Mouse (Mus musculus) left cerebral cortex, postnatal 14 days (tissue): ENCODE measurements around the gene Elmsan1. TPM values are rescaled to one million over a fixed set of nuclear protein-coding genes. Genes with fewer than 3 reads are reported as not detected.

Experiments
- DNase-seq, 2 experiments: peaks; one replicate each; pipeline ENCODE4 v3.0.0; 2021 to 2022; ENCODE audit warnings: low spot score in 2 of 2, mixed read lengths in 1 of 2
- intact Hi-C: fragments of 180-260 bp; cut with DNase I; formaldehyde crosslinking; loops from one replicate; pipeline ENCODE4 v1.15.1; 2025
- total RNA-seq, 2 experiments: library from RNA; stranded (reverse); gene quantifications; 2 replicates each; pipeline ENCODE4 v1.2.3; 2021

The Elmsan1 gene
- total RNA-seq, 2 experiments from 2014 or later, result 12.6 to 18.6 TPM

DNA sequence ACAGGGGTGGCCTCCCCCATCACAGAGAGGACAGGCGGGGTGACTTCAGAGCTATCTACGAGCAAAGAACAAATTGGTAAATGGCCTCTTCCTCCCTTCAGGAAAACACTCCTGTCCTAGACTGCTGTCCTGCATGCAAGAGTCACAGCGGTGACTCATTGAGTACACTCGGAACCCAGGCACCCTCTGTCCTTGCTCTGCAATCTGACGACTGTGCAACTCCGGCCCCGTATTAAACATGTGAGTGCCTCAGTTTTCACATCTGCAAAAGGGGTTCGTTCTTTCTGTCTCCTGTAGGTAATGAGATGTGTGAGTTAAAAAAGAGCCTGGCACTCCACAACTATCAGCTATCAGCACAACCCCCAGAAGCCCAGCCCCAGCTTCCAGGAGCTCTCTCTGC is 58.2 kb downstream of the Elmsan1 start:
- intact Hi-C loops, result loop anchor here (2.0 kb wide), 1 partner anchor 88 kb away; no protein-coding TSS in a partner anchor
- DNase-seq, result no peak

DNA sequence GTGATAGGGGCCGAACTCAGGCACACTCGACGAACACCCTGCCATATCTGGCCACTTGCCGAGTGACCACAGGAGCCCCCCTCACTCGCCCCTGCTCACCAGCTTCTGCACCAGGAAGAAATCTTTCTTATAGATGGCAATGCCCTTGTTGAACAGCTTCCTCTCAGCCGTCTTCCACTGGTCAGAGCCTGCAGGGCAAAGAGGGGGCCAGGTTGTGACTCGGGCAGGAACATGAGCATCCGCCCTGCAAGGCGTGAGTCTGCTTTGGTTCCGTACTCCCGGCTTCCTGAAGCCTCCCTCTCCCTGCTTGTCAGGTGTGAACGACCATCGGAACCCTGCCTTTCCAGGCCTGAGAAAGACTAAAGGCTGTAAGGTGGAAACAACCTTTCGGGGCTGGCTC is 60.5 kb downstream of the Elmsan1 start:
- no peak for DNase-seq
- intact Hi-C loops, result no loop called here

DNA sequence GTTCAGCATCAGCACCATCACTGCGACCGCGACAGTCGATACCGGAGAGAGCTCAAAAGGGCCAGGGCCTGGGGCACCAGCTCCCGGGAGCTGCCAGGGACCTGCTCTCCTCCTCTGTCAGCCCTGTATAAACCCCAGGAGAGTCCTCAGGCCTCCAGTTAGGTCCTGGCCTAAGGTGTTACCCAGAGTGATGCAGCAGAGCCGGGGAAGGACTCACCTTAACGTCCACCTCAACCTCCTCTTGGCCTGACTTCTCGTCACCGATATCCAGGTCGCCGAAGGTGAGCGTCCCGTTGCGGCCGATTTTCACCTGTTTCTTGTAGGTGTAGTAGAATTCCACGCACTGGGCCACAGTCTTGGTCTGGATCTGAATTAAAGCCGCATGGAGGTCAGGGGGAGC is 62.5 kb downstream of the Elmsan1 start:
- DNase-seq, result no peak
- intact Hi-C loops, result no loop called here

DNA sequence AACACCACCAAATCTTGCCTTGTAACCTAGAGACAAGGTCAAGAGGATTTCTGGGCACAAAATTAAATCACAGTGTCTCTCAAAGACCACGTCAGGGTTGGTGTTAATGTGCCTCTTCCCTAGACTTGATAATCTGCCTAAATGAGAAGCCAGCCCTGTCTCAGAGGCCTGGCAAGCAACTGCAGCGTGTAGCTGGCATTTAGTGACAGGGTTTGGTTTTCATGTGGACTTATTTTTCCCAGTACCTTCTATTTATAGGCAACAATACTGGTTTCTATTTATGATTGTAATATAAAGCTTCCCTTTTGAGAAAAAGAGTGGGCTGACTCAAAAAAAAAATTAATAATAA is 63.2 kb downstream of the Elmsan1 start:
- DNase-seq, result no peak
- intact Hi-C loops, result no loop called here

DNA sequence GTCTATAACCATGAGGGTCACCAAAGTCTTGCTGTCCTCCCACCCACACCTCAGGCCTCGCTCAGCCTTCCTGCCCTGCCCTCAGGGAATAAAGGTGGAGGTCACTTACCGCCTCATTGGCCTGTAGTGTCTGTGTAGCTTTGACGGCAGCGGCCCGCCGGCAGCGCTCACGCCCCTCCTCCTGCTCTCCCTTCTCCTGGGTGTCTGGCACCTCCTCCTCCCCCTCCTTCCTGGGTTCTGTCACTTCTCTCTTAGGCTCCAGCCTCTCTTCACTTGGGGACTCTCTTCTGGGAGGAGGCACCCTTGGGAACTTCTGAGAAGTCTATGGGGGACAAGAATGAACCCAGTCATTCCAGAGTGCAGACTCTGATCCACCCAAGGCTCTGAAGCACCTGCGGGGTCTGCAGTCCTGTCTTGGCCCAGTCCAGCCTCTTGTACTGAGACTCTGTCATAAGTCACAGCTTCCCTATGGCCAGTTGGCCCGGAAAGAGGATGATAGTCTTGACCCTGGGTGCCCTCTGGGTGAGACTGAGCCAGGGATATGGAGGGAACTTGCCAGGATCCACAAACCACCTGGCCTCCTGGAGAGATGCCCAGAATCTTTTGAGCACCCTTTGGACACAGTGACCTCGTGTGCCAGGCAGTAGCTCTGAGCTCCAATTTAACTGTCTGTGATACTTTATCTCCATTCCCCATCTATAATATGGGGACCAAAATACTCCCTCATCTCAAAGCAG is 63.7 kb downstream of the Elmsan1 start:
- intact Hi-C loops, result no loop called here
- DNase-seq, result no peak

DNA sequence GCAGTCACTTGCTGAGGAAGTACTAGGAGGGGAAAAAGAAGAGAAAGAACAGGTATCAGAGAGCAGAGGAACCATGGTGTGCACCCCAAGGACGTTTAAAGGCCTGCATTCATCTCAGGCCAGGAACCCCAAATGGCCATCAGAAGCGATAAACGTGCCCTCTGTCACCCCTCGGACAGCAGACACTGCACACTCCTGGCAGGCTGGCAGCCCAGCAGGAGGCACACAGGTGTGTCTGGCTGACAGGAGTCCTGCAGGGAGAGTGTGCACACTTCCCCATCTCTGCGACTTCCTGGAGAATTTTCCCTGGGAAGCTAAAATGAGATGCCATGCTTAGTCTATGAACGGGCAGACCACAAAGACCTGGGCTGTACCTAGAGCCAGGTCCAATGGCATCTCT is 65.3 kb downstream of the Elmsan1 start:
- no peak for DNase-seq
- intact Hi-C loops, result no loop called here

DNA sequence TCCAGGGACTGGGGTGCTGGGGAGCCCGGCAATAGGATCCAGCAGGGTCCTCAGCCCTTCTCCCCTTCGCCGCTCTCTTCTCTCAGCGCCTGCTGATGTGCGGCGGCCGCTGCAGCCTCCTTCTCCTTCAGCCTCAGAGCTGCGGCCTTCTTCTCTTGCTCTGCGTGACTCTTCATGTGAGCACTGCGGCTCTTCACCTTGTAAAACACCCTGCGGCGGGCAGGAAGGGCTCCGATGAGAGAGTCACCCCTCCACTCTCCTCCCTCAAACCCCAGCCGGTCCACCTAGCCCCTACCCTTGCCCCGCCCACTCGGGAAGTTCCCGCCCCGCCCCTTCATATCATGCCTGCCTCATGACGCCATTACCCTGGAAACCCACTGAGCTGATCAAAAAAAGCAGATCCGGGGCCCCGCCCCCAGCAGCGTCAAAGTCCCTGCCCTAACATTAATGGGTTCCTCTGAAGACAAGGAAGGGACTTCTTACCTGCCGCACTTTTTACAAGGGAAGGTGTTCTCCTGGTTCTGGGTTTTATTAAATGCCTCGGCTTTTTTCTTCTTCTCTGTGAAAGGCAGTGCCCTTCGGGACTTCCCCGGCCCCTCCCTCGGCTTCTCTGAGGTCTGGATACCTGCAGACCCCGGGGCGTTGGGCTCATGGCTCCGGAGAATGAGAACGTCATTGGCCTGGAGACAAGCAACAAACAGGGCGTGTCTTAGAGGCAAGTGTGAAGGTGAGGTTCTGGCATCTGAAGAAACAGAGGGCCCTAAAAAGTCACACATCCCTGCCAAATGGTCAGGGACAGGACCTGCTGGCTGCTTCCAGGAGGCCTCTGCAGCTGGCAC is 66.1 kb downstream of the Elmsan1 start:
- intact Hi-C loops, result no loop called here
- no peak for DNase-seq

DNA sequence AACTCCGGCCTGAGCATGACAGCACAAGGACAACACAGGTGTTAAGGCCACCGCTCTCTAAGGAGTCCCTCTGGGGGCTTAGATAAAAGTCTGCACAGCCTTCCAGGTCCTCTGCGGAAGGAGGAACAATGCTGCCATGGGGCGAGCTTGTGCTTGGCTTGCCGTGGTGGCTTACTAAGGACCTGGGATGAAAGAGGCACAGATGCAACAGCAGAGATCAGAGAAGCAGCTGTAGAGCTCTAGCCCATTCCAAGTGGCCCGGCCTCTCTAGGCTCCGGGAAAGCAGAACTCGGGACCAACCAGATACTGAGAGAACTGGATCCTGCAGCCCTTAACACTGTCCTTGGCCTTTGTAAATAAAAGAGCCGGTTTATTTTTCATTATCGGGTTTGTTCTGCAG is 66.8 kb downstream of the Elmsan1 start:
- no peak for DNase-seq
- intact Hi-C loops, result no loop called here

DNA sequence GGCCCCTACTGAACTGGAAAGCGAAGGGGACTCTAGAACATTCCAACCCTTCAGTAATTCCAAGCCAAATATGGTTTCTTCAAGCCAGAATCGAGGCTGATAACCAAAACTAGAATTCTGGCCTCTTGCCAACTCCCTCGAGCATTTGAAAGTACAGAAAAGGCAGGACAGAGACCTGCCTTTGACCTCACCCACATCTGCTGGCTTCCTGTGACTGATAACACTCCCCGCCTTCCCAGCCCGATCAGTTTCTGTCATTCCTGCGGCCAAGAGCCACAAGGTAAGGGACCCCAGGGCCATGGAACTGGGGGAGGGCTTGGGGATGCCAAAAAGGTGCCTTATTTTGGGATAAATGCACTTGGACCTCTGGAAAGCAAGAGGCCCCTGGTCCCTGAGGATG is 67.7 kb downstream of the Elmsan1 start:
- intact Hi-C loops, result no loop called here
- no peak for DNase-seq

DNA sequence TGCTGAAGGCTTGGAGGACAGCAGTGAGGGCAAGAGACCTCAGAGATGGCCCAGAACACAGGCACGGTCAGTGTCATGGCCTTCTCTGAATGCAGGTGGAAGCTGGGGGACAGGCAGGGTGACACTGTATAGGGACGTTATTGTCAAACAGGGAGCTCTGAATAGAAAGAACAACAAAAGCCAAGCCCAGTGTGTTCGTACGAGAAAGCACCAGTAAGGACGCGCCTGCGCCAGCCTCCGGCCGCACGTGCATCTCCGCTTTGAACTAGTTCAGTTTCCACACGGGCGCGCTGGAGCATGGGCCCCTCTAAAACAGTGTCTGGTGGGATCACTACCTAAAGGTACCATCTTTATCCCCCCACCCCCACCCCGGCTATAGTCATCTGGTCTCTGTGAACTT is 68.7 kb downstream of the Elmsan1 start:
- no peak for DNase-seq
- intact Hi-C loops, result no loop called here

DNA sequence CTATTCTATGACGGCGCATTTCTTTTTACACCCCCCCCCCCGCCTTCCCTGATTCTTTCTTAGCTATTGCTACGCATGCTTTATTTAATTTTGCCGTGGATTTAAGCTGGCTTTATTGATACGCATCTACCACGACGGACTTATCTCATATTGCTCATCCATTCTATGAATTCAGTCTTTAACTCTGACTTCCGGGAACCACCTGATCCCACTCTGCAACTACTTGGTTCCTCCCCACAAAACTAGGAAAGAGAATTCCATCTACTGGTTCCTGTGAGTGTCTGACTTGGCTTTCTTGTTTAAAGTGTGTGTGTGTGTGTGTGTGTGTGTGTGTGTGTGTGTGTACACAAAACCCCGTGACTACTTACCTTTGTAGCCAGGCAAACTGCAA is 70.1 kb downstream of the Elmsan1 start:
- no peak for DNase-seq
- intact Hi-C loops, result no loop called here

DNA sequence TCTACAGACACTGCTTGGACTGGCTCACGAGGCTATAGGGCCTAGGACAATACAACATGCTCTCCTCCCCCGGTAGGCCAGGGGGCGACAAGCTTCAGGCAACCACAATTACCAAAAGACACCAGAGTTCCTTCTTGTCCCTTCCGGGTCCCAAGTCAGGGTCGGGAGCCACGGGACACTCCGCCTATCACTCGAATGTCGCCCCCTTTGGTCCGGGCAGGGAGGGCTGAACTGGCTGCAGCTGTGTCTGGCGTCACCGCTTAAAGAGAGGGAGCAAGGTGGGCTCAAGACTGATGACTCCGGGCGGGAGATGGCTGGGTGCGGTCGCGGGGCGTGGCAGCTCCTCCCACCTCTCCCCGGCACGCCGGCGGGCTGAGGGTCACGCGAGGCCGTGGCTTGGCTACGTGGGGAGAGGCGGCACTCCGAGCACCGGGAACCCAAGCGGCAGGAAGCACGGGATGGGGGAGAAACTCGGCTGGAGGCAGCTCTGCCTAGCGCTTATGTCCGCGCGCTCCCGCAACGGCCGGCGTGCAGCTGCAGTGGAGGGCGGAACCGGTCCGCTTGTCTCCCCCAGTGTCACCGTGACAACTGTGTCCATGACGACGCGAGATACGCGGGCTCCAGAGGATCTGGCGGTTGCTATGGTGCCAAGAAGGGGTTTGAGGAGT is 70.6 kb downstream of the Elmsan1 start, which contains the start of gene Pnma1:
Gene Pnma1, minus strand, starts transcription at position 536 of the 668 bp plus-strand sequence.
- peak; percentile 88 to 91 for DNase-seq
- intact Hi-C loops, result no loop called here

DNA sequence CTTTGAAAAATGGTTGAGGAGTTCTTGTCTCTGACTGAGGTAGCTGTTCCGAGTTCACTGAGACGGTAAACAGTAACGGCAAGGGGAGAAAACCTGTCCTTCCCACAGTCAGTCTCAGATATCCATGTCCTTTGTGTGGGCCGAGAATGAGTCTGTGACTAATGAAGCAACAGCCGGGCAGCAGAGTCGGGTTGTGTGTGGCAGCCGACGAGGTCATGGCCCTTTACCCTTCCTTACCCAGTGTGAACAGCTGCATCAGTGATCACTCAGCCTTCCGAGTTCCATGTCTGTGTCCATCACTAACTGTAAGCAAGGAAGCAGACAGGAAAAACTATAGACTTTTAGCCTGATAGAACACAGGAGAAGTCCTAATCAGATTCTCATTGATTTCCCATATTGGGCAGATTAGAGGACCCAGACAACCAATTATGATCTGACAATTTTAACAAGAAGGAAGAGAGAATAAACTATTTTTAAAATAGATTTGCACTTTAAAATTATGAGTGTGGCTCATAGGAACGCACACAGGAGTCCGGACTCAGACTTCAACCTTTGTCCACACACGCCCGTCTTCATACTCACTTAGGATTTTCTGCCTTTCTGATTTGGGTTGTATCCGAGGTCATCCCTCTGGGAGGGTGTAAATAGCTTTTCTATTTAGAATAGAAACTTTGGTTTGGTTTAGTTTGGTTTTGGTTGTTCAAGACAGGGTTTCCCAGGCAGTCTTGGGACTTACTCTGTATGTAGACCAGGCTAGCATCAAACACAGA is 76.2 kb downstream of the Elmsan1 start:
- intact Hi-C loops, result no loop called here
- DNase-seq, result no peak

DNA sequence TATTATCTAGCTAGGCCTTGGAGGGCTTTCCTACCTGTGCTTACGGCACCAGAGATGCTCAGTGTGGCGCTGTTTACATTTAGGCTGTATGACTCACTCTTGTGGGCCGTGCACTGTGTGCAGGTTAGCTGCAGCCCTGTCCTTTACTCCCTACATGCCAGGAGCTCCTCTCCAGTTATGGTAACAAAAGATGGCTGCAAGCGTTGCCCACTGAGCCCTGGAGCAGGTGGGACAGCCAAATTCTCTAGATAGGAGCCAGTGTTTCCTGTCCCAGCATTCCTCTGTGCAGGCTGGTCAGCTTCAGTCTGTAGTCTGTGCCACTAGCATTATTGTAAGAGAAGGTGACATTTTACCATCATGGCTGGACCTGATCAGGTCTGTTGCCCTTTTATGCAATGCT is 77.4 kb downstream of the Elmsan1 start:
- DNase-seq, result no peak
- intact Hi-C loops, result no loop called here

DNA sequence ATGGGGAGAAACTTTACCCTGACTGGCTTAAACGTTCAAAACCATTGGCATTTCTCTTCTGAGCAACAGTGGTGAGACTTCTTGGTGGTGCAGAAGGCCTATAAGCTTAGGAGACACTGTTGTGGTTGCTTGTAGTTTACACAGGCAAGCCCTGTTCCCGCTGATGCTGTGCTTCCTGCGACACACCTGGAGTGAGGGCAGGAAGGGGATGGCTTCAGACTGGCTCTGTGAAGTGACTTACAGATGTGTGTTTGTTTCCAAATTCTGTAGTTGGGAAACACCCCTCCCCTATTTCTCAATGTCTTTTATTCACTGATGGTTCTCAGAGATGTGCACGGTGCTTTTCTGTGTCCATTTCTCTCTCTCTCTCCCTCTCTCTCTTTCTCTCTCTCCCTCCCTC is 78.5 kb downstream of the Elmsan1 start:
- intact Hi-C loops, result no loop called here
- DNase-seq, result no peak

DNA sequence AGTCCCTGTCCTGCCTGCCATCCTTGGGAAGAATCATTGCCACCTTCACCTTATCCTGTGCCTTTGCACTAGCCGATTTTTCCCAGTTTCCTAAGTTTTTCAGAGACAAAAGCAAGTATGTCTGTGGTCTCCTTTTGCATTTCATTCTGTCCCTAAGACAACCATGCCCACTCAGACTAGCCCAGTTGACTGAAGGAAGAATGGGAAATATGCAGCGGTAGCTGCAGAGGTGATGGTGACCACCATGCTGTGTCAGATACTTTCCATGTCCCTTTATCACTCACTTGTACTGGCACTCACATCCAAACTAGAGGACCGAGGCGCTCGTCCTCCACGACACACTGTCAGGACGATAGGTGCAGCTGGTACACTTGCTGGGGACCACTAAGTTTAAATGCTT is 81.5 kb downstream of the Elmsan1 start:
- intact Hi-C loops, result no loop called here
- DNase-seq, result no peak

DNA sequence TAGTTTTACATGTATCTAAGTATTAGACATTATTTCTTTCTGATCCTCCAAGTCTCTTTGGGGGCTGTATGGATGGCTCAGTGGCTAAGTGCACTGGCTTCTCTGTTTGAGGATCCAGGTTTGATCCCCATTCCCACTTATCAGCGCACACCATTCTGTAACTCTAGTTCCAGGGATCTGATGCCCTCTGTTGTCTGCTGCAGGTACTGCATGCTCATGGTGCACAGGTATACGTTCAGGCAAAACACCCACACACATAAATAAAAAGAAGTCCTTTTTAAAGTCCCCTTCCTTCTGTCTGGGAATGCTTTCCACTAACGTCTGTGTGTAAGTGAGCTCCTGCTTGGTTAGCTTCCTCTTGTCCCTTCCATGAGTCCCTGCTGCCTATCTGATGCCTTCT is 86.4 kb downstream of the Elmsan1 start:
- intact Hi-C loops, result no loop called here
- DNase-seq, result no peak

DNA sequence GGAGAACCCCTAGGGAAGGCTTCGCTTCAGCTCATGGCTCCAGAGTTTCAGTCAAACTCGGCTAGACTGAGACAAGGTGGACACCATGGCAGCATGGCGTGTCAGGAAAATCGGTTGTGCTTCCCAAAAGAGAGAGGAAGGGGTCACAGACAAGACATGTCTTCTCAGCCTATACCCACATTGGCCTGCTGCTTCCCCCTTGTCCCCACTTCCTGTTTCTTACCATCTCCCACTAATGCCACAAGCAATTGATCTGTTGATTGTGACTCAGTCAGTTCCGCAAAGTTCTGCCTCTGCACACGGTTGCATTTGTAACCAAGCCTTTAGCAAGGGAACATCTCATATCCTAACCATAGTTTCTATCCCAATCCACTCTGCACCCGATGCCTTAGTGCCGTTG is 88.8 kb downstream of the Elmsan1 start:
- intact Hi-C loops, result no loop called here

DNA sequence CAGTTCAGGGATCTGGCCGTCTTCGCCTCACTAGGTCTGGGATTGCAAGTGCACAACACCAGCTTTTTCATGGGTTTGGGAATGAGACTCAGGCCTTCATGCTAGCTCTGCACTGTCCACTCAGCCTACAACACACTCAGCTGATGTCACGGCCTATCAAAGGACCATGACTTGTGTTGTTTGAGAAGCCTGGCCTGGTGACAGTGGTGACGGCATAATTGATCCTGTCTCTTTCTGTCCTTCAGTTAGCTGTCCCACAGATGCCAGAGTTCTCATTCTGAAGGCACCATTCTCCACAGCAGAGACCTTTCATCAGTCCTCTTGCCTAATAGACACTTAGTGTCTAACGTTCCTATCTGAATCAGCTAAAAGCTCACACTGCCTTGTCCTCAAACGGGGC is 90.1 kb downstream of the Elmsan1 start:
- DNase-seq, result no peak
- intact Hi-C loops, result no loop called here

More for the DNA sequence above, 88.8 kb downstream of the Elmsan1 start:
- DNase-seq, result no peak

DNA sequence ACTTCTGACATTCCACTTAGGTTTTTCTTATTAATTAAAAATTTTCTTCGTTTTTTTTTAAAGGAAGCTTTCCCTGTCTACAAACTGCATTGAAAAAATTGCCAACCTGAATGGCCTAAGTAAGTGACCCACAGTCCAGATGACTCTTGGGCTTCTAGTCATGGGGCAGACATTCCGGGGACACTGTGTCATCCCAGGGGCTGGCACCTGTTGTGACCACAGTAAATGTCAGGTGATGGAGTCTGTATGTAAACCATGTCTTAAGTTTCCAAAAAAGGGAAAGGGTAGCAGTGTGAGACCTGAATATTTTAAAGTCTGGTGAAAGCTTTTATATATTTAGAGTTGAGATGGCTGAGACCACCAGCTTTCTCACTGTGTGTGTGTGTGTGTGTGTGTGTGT is 91.8 kb downstream of the Elmsan1 start:
- intact Hi-C loops, result no loop called here
- DNase-seq, result no peak
